Comparison of ENCODE assay signal across 24 mouse cellular contexts in the genomic region with DNA sequence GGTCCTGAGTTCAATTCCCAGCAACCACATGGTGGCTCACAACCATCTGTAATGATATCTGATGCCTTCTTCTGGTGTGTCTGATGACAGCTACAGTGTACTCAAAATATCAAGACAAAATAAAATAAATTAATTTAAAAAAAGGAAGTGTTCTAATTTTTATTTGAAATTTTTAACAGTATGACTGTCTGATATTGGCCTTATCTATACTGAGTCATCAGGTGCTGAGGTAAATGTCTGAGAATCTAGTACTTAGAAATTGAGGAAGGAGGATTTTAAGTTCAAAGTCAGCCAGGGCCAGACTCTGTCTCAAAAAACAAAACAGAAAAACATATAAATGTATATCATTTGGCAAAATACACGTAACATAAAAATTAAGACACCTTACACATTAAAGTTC.
"Had no signal": no experiment of that assay in that cellular context is flagged by ENCODE, and none has a peak within 500 bp of the region (broad histone marks: within the 10 kb centered on the region; RNA-seq: fewer than 3 reads in every experiment).

No protein-coding gene starts in this region.

- H3K9ac ChIP-seq: embryonic facial prominence, embryonic 12.5 days; embryonic facial prominence, embryonic 13.5 days; embryonic facial prominence, embryonic 15.5 days; forebrain, embryonic 12.5 days; forebrain, embryonic 13.5 days; forebrain, embryonic 15.5 days; forebrain, postnatal 0 days had no signal

- DNase-seq: cerebellum, adult 9-10 months; cerebellum, adult 9-11 months; cerebellum, postnatal 10 days; cerebellum, postnatal 14 days; cerebellum, postnatal 25 days; cerebellum, postnatal 36 days; embryo, embryonic 11 days; forebrain, postnatal 0 days; gastrocnemius, adult 2 months; gastrocnemius, postnatal 10 days; gastrocnemius, postnatal 14 days; gastrocnemius, postnatal 25 days; gastrocnemius, postnatal 36 days; heart, adult 18-20 months; heart, adult 2 months had no signal

- H3K27ac ChIP-seq: embryonic facial prominence, embryonic 10.5 days; embryonic facial prominence, embryonic 12.5 days; embryonic facial prominence, embryonic 13.5 days; embryonic facial prominence, embryonic 15.5 days; forebrain, embryonic 10.5 days; forebrain, embryonic 12.5 days; forebrain, embryonic 13.5 days; forebrain, embryonic 15.5 days; gastrocnemius, adult 2 months; heart, adult 2 months had no signal

- H3K4me1 ChIP-seq: embryonic facial prominence, embryonic 10.5 days; embryonic facial prominence, embryonic 12.5 days; embryonic facial prominence, embryonic 13.5 days; embryonic facial prominence, embryonic 15.5 days; forebrain, embryonic 10.5 days; forebrain, embryonic 12.5 days; forebrain, embryonic 13.5 days; forebrain, embryonic 15.5 days had no signal

- H3K27me3 ChIP-seq: embryonic facial prominence, embryonic 12.5 days; embryonic facial prominence, embryonic 13.5 days; embryonic facial prominence, embryonic 15.5 days; forebrain, embryonic 12.5 days; forebrain, embryonic 13.5 days; forebrain, embryonic 15.5 days had no signal

- H3K4me3 ChIP-seq: embryonic facial prominence, embryonic 10.5 days; embryonic facial prominence, embryonic 12.5 days; embryonic facial prominence, embryonic 13.5 days; embryonic facial prominence, embryonic 15.5 days; erythroblast, embryonic 14.5 days; forebrain, embryonic 10.5 days; forebrain, embryonic 12.5 days; forebrain, embryonic 13.5 days; forebrain, embryonic 15.5 days; gastrocnemius, adult 2 months; heart, adult 2 months had no signal

- H3K9me3 ChIP-seq: embryonic facial prominence, embryonic 10.5 days; embryonic facial prominence, embryonic 12.5 days; embryonic facial prominence, embryonic 13.5 days; embryonic facial prominence, embryonic 15.5 days; forebrain, embryonic 10.5 days; forebrain, embryonic 12.5 days; forebrain, embryonic 13.5 days; forebrain, embryonic 15.5 days had no signal
